Mouse (Mus musculus) heart, embryonic 16.5 days (tissue): Measurements from ENCODE around the gene Utp6. TPM values are rescaled to one million over a fixed set of nuclear protein-coding genes. Genes with fewer than 3 reads are reported as not detected.

Source experiments
- ATAC-seq: fragments of 200-750 bp; cut with Nextera tagmentation; replicated peaks from 2 replicates; pipeline ENCODE4 v1.8.0; 2017; ENCODE audit warnings: moderate number of reproducible peaks; ENCODE audit not compliant: insufficient read depth, low FRiP score; ENCODE audit errors: extremely low read depth
- H3K27ac ChIP-seq: fragments of 300-500 bp; sonication (generic); 2 replicates; pipeline ENCODE4 v1.5.1; 2014; ENCODE audit warnings: mild to moderate bottlenecking, low read length, control low read depth, moderate library complexity
- H3K27me3 ChIP-seq: fragments of 300-500 bp; sonication (generic); 2 replicates; pipeline ENCODE4 v1.6.1; 2014; ENCODE audit warnings: low read length, mixed read lengths; ENCODE audit not compliant: control insufficient read depth, insufficient read depth
- H3K36me3 ChIP-seq: fragments of 300-500 bp; sonication (generic); 2 replicates; pipeline ENCODE4 v1.6.1; 2014; ENCODE audit not compliant: control insufficient read depth, insufficient read depth
- H3K4me1 ChIP-seq: fragments of 300-500 bp; sonication (generic); 2 replicates; pipeline ENCODE4 v1.6.1; 2014; ENCODE audit warnings: low read length, mixed read lengths; ENCODE audit not compliant: control insufficient read depth, insufficient read depth
- H3K4me2 ChIP-seq: fragments of 300-500 bp; sonication (generic); 2 replicates; pipeline ENCODE4 v1.6.1; 2014; ENCODE audit warnings: low read depth, mild to moderate bottlenecking, control low read depth, low read length
- H3K4me3 ChIP-seq: fragments of 300-500 bp; sonication (generic); 2 replicates; pipeline ENCODE4 v1.5.1; 2014; ENCODE audit warnings: mild to moderate bottlenecking, control low read depth, low read length
- H3K9ac ChIP-seq: fragments of 300-500 bp; sonication (generic); 2 replicates; pipeline ENCODE4 v1.6.1; 2014; ENCODE audit warnings: low read length, control low read depth
- H3K9me3 ChIP-seq: fragments of 300-500 bp; sonication (generic); replicated peaks from 2 replicates; pipeline ENCODE4 v1.6.1; 2016; ENCODE audit warnings: low read length; ENCODE audit not compliant: control insufficient read depth
- WGBS: fragments of 180-500 bp; shearing (Covaris S2); extraction: QIAGEN DNeasy Blood & Tissue Kit; methylation state at CpG from one replicate; pipeline ENCODE4 v1.1.7; 2014; 5-methylcytosine and 5-hydroxymethylcytosine counted together
- polyA plus RNA-seq: library from polyadenylated mRNA; unstranded; fragments of >200 nt; fragmentation: Nextera tagmentation; extraction: Ambion mirVana; gene quantifications from 2 replicates; pipeline ENCODE4 v1.2.1, GENCODE M21; 2015

Utp6 gene
- polyA plus RNA-seq, 1 experiment from 2014 or later, result 34.1 TPM

GRCm38 (mm10) chr11:79922766-79923165, 39.4 kb downstream of the Utp6 start:
- 55% methylated on average over 1 of the region's 1 CpGs for WGBS
- no peak for ATAC-seq
- no peaks in the 10 kb centered on the region for H3K27me3 ChIP-seq

GRCm38 (mm10) chr11:79922157-79922556, 40.0 kb downstream of the Utp6 start:
- no peak for ATAC-seq
- H3K36me3 ChIP-seq, result no peaks in the 10 kb centered on the region
- WGBS, result 72% methylated on average over 3 of the region's 3 CpGs

More at GRCm38 (mm10) chr11:79922766-79923165, 39.4 kb downstream of the Utp6 start:
- Histone ChIP-seq H3K4me1 (no peaks in the 10 kb centered on the region), H3K4me2 (no peak overlapping the region), H3K9ac (no peak overlapping the region; the same call in 1 of the 2 replicates), H3K27ac (no peak overlapping the region), H3K4me3 (no peak overlapping the region), H3K36me3 (no peaks in the 10 kb centered on the region), H3K9me3 (no peaks in the 10 kb centered on the region)

GRCm38 (mm10) chr11:79920505-79921025, 41.6 kb downstream of the Utp6 start:
- Histone ChIP-seq H3K9ac (no peak overlapping the region), H3K4me2 (0 out of 2 replicates have a peak overlapping the region, but pooled peaks have one; percentile 5), H3K9me3 (no peaks in the 10 kb centered on the region), H3K36me3 (no peaks in the 10 kb centered on the region), H3K4me1 (peaks cover 2% of the 10 kb centered on the region; the same call in 1 of the 2 replicates), H3K27me3 (no peaks in the 10 kb centered on the region), H3K27ac (0 out of 2 replicates have a peak overlapping the region, but pooled peaks have one; percentile 31), H3K4me3 (no peak overlapping the region)
- ATAC-seq, result no peak
- 42% methylated on average over 5 of the region's 5 CpGs for WGBS

More at GRCm38 (mm10) chr11:79922157-79922556, 40.0 kb downstream of the Utp6 start:
- no peak overlapping the region for H3K4me3 ChIP-seq
- H3K4me1 ChIP-seq, result no peaks in the 10 kb centered on the region
- H3K27ac ChIP-seq, result no peak overlapping the region
- no peaks in the 10 kb centered on the region for H3K9me3 ChIP-seq
- no peak overlapping the region for H3K9ac ChIP-seq
- no peak overlapping the region for H3K4me2 ChIP-seq
- no peaks in the 10 kb centered on the region for H3K27me3 ChIP-seq

- Histone ChIP-seq H3K27ac (no peak overlapping the region), H3K4me3 (no peak overlapping the region), H3K36me3 (no peaks in the 10 kb centered on the region), H3K9me3 (no peaks in the 10 kb centered on the region), H3K4me2 (0 out of 2 replicates have a peak overlapping the region, but pooled peaks have one; percentile 5), H3K4me1 (peaks cover 2% of the 10 kb centered on the region; the same call in 1 of the 2 replicates), H3K27me3 (no peaks in the 10 kb centered on the region), H3K9ac (no peak overlapping the region)
- 0 out of 2 replicates have a peak, but pooled peaks have one; percentile 32 for ATAC-seq
- 15% methylated on average over 13 of the region's 13 CpGs for whole genome bisulfite sequencing
Observed at GRCm38 (mm10) chr11:79919685-79920504, 42.3 kb downstream of the Utp6 start.

- Histone ChIP-seq H3K27ac (no peak overlapping the region), H3K9me3 (no peaks in the 10 kb centered on the region), H3K9ac (no peak overlapping the region), H3K4me2 (no peak overlapping the region), H3K27me3 (no peaks in the 10 kb centered on the region), H3K36me3 (no peaks in the 10 kb centered on the region), H3K4me1 (peaks cover 2% of the 10 kb centered on the region; the same call in 1 of the 2 replicates), H3K4me3 (no peak overlapping the region)
- ATAC-seq, result no peak
- WGBS, result 56% methylated on average over 9 of the region's 9 CpGs
Observed at GRCm38 (mm10) chr11:79915696-79916349, 46.4 kb downstream of the Utp6 start.

DNA sequence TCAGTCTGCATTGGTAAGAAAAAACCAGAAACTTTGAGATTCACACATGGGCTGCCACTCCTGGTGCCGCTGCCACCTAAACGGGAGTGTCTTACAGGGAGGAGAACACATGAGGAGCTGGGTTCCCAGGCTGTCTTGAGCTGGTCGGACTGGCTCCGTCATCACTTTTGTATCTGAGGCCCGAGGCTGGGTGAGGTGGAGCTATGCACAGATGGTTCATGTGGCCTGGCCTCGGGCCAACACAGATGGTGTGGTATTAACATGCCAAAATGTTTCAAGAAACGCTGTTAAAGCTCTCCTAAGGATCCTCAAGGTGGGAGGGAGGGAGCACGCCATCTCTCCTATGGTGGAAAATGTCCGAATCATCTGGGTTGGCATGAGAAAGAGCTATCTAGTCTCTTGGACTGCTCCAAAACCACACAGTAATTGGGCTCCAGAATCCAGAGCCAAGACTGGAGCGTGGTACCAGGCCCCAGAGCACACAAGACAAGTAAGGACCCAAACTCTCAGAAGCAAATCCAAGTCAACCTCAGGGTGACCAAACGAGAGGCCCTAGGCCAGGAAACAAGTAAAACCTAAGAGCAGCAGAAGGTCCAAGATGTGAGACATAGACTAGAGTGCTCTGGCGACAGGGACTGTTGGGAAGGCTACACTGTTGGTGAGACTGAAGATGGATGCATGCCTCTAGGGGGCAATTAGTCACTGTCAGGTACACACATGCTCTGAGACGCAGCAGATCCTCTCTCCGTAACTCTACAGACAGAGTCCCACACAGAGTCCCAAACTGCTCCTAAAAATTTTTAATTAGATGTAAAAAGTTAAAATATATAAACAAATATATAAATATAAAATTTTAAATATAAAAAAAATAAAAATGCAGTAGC, 53.3 kb downstream of the Utp6 start:
- WGBS, result 63% methylated on average over 14 of the region's 14 CpGs
- no peak overlapping the region for H3K4me3 ChIP-seq
- no peak overlapping the region for H3K27ac ChIP-seq
- H3K4me2 ChIP-seq, result no peak overlapping the region
- no peaks in the 10 kb centered on the region for H3K36me3 ChIP-seq
- ATAC-seq, result peak; percentile 30; the same call in 1 of the 2 replicates
- no peaks in the 10 kb centered on the region for H3K9me3 ChIP-seq
- no peak overlapping the region for H3K9ac ChIP-seq
- H3K4me1 ChIP-seq, result peaks cover 14% of the 10 kb centered on the region
- no peaks in the 10 kb centered on the region for H3K27me3 ChIP-seq

DNA sequence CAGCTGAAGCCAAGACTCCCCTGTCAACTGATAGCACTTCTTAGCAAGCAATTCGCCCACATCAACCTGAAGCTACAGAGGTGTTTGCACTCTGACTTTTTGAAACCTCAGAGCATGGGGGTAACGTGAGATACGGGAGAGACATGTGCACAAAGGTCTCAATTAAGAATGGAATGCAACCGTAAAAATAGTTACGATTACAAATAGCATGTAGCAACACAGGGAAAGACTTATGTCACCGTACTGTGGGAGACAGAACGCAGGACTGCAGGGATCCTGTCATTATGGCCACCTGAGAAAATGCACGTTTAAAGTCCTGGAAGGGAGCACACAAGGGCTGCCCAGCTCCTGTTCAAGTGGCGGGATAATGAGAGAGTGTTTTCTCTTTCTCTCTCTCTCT, 55.3 kb downstream of the Utp6 start:
- Histone ChIP-seq H3K4me2 (peak overlapping the region; percentile 31; the same call in 1 of the 2 replicates), H3K9ac (no peak overlapping the region), H3K27me3 (no peaks in the 10 kb centered on the region), H3K36me3 (no peaks in the 10 kb centered on the region), H3K4me1 (peaks cover 14% of the 10 kb centered on the region), H3K4me3 (no peak overlapping the region), H3K9me3 (no peaks in the 10 kb centered on the region), H3K27ac (peak overlapping the region; percentile 64)
- 33% methylated on average over 9 of the region's 9 CpGs for WGBS
- peak; percentile 71 for ATAC-seq

DNA sequence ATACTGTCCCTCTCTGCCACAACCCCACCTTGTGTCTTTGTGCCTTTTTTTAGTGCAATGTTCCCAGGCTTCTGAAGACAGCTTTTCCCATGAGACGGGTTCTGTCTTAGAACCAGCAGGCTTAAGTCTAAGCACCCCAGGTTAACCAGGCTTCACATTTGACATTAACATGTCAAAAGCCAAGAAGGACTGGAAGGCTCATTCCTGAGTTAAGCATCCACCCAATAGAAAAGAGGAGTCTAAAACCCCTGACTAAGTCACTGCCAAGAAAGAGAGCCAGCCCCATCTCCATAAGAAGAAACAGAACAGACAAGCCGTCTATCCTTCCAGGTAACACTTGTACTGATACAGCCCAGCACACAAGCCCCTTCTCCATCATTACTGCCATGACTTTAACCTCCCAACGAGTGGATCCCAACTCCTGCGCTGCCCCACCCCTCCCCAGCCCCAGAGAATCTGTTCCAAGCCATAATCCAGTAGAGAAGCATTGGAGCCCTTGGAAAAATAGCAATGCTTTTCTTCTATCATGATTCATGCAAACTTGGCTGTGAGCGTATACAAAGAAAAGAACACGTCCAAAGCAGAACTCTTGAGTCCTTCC, 59.2 kb downstream of the Utp6 start:
- Histone ChIP-seq H3K4me3 (no peak overlapping the region), H3K9ac (no peak overlapping the region), H3K9me3 (no peaks in the 10 kb centered on the region), H3K36me3 (no peaks in the 10 kb centered on the region), H3K27ac (no peak overlapping the region), H3K4me2 (no peak overlapping the region), H3K4me1 (peaks cover 9% of the 10 kb centered on the region), H3K27me3 (no peaks in the 10 kb centered on the region)
- WGBS, result 77% methylated on average over 6 of the region's 6 CpGs
- ATAC-seq, result no peak
